Mouse (Mus musculus) limb, embryonic 13.5 days (tissue): ENCODE measurements around the gene Tph2. TPM values are rescaled to one million over a fixed set of nuclear protein-coding genes. Genes with fewer than 3 reads are reported as not detected.

Experiments used
- ATAC-seq: fragments of 200-750 bp; cut with Nextera tagmentation; 2 replicates; pipeline ENCODE4 v1.8.0; 2017; ENCODE audit warnings: low read depth, moderate number of reproducible peaks, moderate TSS enrichment; ENCODE audit not compliant: low FRiP score
- H3K27ac ChIP-seq: fragments of 300-500 bp; sonication (generic); 2 replicates; pipeline ENCODE4 v1.5.1; 2015; ENCODE audit warnings: inconsistent platforms, mild to moderate bottlenecking, moderate library complexity
- H3K27me3 ChIP-seq: fragments of 300-500 bp; sonication (generic); 2 replicates; pipeline ENCODE4 v1.6.1; 2015; ENCODE audit warnings: mild to moderate bottlenecking, inconsistent platforms
- H3K36me3 ChIP-seq: fragments of 300-500 bp; sonication (generic); 2 replicates; pipeline ENCODE4 v1.6.1; 2015; ENCODE audit warnings: inconsistent platforms, mild to moderate bottlenecking, moderate library complexity
- H3K4me1 ChIP-seq: fragments of 300-500 bp; sonication (generic); 2 replicates; pipeline ENCODE4 v1.6.1; 2015; ENCODE audit warnings: inconsistent platforms
- H3K4me2 ChIP-seq: fragments of 300-500 bp; sonication (generic); replicated peaks from 2 replicates; pipeline ENCODE4 v1.6.1; 2015; ENCODE audit warnings: inconsistent platforms, mild to moderate bottlenecking, moderate library complexity
- H3K4me3 ChIP-seq: fragments of 300-500 bp; sonication (generic); 2 replicates; pipeline ENCODE4 v1.5.1; 2015; ENCODE audit warnings: moderate library complexity, mild to moderate bottlenecking, inconsistent platforms
- H3K9ac ChIP-seq: fragments of 300-500 bp; sonication (generic); 2 replicates; pipeline ENCODE4 v1.6.1; 2015; ENCODE audit warnings: mild to moderate bottlenecking, inconsistent platforms
- H3K9me3 ChIP-seq: fragments of 300-500 bp; sonication (generic); 2 replicates; pipeline ENCODE4 v1.6.1; 2016; ENCODE audit warnings: inconsistent platforms
- WGBS: fragments of 180-500 bp; shearing (Covaris S2); methylation state at CpG from one replicate; pipeline ENCODE4 v1.1.7; 2015; 5-methylcytosine and 5-hydroxymethylcytosine counted together
- polyA plus RNA-seq: library from polyadenylated mRNA; unstranded; fragments of >200 nt; fragmentation: Nextera tagmentation; extraction: Ambion mirVana; gene quantifications from 2 replicates; pipeline ENCODE4 v1.2.1, GENCODE M21; 2015

Gene Tph2
- polyA plus RNA-seq, 1 experiment from 2014 or later = 0.06 TPM

- Histone ChIP-seq H3K9ac (no peak overlapping the region), H3K4me2 (no peak overlapping the region), H3K27ac (no peak overlapping the region), H3K9me3 (no peaks in the 10 kb centered on the region; the same call in 1 of the 2 replicates), H3K36me3 (no peaks in the 10 kb centered on the region), H3K27me3 (no peaks in the 10 kb centered on the region), H3K4me1 (no peaks in the 10 kb centered on the region), H3K4me3 (no peak overlapping the region)
- WGBS = 57% methylated on average over 4 of the region's 4 CpGs
- no peak for ATAC-seq
Observed at GRCm38 (mm10) chr10:115051602-115052001, 133.2 kb downstream of the Tph2 start.

- Histone ChIP-seq H3K36me3 (no peaks in the 10 kb centered on the region), H3K9ac (no peak overlapping the region), H3K27me3 (no peaks in the 10 kb centered on the region), H3K4me3 (no peak overlapping the region), H3K4me1 (no peaks in the 10 kb centered on the region), H3K9me3 (no peaks in the 10 kb centered on the region; the same call in 1 of the 2 replicates), H3K27ac (no peak overlapping the region), H3K4me2 (no peak overlapping the region)
- ATAC-seq = no peak
- 84% methylated on average over 12 of the region's 12 CpGs for WGBS
Observed at GRCm38 (mm10) chr10:115050674-115051073, 134.1 kb downstream of the Tph2 start.

- Histone ChIP-seq H3K4me3 (no peak overlapping the region), H3K36me3 (no peaks in the 10 kb centered on the region), H3K27me3 (no peaks in the 10 kb centered on the region), H3K9me3 (no peaks in the 10 kb centered on the region; the same call in 1 of the 2 replicates), H3K9ac (no peak overlapping the region), H3K4me1 (no peaks in the 10 kb centered on the region), H3K4me2 (no peak overlapping the region), H3K27ac (no peak overlapping the region)
- 65% methylated on average over 8 of the region's 8 CpGs for WGBS
- no peak for ATAC-seq
Observed at GRCm38 (mm10) chr10:115050178-115050577, 134.6 kb downstream of the Tph2 start.

GRCm38 (mm10) chr10:115048565-115048964, 136.3 kb downstream of the Tph2 start:
- no peak for ATAC-seq
- no peak overlapping the region for H3K27ac ChIP-seq
- H3K36me3 ChIP-seq = no peaks in the 10 kb centered on the region
- WGBS = 90% methylated on average over 2 of the region's 2 CpGs
- H3K9ac ChIP-seq = no peak overlapping the region
- no peak overlapping the region for H3K4me2 ChIP-seq
- no peaks in the 10 kb centered on the region for H3K9me3 ChIP-seq
- no peaks in the 10 kb centered on the region for H3K4me1 ChIP-seq
- no peaks in the 10 kb centered on the region for H3K27me3 ChIP-seq
- no peak overlapping the region for H3K4me3 ChIP-seq

- Histone ChIP-seq H3K9ac (no peak overlapping the region), H3K4me3 (no peak overlapping the region), H3K4me1 (no peaks in the 10 kb centered on the region), H3K4me2 (no peak overlapping the region), H3K36me3 (no peaks in the 10 kb centered on the region), H3K27ac (no peak overlapping the region), H3K9me3 (no peaks in the 10 kb centered on the region), H3K27me3 (no peaks in the 10 kb centered on the region)
- 85% methylated on average over 9 of the region's 9 CpGs for WGBS
- no peak for ATAC-seq
Observed at GRCm38 (mm10) chr10:115035748-115036147, 149.1 kb downstream of the Tph2 start.

Other genes starting within 250 kb of the Tph2 start
- gene Tbc1d15, start 66.4 kb upstream of the Tph2 start, polyA plus RNA-seq = 54.4 and 62.3 TPM in 2 replicates
- gene Rab21, start 130.6 kb upstream of the Tph2 start, polyA plus RNA-seq = 4.2 and 4.8 TPM in 2 replicates
- gene Tmem19, start 177.5 kb upstream of the Tph2 start, polyA plus RNA-seq = 25.3 and 27.7 TPM in 2 replicates
- 26.7 and 29.7 TPM in 2 replicates for gene Thap2, start 199.4 kb upstream of the Tph2 start, polyA plus RNA-seq
- gene Zfc3h1, start 199.9 kb upstream of the Tph2 start, polyA plus RNA-seq = 22.2 and 22.6 TPM in 2 replicates